Mouse (Mus musculus): ENCODE results near the gene Zfp352.
"Not testable (repeated sequence)": the region's sequence is repeated elsewhere in the genome, so short reads cannot be mapped to it uniquely, and the experiment has no call there.

Gene Zfp352

DNA sequence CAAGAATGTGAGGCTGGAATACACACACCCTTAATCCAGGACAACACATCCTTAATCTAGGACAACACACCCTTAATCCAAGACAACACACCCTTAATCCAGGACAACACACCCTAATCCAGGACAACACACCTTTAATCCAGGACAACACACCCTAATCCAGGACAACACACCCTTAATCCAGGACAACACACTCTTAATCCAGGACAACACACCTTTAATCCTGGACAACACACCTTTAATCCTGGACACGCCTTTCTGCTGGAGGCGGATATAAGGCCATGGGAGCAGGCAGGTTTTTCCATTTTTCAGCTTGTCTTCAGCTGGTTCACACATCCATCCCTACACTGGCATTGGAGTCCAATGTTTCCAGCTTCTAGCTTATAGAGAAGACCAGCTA lies at the start of gene Zfp352:
Gene Zfp352, plus strand, starts transcription at position 301 of the 400 bp plus-strand sequence.
- no peak for DNase-seq

DNA sequence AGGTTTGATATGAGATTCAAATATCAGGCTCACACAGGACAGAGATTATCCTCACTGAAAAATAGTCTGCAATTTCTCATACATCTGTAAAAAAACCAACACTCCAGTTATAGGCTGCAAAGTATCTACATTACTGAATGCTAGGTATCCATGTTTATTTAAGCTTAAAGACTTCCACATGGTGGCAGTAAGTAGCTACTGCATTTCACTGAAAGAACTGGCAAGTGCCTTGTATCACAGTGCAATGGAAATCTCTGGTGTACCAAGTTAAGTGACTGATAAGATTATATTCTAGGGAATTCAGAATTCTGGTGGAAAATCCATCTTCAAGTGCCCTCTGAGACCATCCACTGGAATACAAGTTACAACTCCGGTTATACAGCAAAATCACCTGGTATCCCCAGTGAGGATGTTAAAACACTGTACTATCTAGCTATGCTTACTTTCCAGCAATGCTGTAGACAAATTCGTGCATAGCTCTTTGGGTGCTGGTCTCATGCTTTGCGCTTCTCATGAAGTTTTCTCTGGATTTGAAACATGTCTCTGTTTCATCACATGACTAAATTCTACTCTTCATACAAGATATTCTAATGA lies 47.6 kb upstream of the Zfp352 start:
- DNase-seq = no peak

DNA sequence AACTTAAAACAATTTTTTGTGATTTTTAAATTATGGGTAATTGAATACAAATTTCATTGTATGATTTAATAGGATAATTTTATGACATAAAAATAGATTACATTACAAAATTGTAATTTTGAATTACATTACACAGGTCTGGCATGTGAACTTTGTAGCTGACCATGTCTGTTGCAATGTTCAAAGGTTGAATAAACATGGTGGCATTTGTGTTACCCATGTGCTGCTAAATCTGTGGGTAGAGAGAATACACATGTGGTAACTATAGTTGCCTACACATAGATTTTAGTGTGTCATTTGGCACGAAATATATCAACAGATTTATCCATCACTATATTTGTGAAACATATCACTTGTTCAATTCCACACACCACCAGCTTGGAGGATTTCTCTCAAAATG lies 44.6 kb upstream of the Zfp352 start:
- DNase-seq = no peak

DNA sequence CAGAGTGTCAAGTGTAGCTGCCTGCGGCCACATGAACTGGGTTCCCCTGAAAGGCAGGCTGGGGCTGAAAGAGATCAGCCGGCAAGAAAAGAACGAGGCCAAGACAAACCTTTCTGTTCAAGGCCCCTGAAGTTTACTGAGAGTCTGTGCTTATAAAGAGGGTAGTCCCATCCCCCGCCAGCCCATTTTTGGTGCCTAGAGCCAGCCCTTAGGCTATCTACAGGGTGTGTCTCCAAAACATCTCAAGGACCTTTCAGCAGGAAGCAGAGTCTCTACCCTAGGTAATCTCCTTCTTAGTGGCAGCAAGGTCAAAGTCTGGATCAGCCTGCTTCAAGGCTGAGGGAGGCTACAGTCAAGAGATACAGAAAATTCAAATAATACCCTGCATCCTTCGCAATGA lies 15.2 kb upstream of the Zfp352 start:
- DNase-seq = no peak

DNA sequence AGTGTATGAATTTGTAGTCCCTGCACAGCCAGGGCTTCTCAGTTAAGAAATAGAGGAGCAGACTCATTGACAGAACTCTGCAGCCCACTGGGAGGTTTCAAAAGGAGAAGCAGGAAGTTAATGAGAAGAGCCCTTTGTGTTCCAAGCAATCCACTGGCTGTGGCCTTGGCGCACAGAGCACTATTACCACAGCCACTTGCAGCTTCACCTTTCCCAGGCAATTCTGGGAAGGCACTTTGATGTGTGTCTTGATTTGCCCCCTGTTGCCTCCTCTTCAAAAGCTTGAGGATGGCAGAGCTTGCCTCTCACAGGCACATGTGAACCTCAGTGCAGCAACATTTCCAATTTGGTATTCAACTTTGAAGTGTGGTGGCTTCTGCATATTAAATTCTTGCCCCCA lies 7.1 kb upstream of the Zfp352 start:
- no peak for DNase-seq

DNA sequence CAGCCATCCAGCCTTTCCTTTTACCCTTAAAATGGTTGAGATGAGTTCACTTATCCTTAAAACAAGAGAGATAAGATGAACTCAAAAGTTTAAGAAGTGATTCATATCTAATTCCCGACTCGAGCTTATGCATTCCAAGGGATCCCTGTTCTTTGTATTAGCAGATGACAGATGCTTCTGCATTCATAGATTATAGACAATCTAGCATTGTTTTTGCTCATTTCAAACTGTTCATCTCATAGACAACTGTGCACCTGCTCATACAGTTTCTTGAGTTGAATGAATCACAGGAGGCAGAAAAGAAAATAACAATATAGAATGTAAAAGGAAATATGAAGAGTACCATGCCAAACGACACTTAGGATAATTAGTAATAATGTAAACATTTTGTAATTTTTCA lies 6.5 kb upstream of the Zfp352 start:
- no peak for DNase-seq

DNA sequence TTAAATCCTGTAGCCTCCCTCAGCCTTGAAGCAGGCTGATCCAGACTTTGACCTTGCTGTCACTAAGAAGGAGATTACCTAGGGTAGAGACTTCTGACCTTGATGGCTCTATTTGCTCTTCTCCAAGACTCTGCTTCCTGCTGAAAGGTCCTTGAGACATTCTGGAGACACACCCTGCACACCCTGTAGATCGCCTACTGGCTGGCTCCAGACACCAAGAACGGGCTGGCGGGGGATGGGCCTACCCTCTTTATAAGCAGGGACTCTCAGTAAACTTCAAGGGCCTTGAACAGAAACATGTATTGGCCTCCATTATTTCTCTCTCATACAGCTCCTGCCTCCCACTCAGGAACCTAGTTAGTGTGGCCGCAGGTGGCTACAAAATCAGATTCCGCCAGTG lies 17.0 kb downstream of the Zfp352 start:
- DNase-seq = not testable (repeated sequence)

DNA sequence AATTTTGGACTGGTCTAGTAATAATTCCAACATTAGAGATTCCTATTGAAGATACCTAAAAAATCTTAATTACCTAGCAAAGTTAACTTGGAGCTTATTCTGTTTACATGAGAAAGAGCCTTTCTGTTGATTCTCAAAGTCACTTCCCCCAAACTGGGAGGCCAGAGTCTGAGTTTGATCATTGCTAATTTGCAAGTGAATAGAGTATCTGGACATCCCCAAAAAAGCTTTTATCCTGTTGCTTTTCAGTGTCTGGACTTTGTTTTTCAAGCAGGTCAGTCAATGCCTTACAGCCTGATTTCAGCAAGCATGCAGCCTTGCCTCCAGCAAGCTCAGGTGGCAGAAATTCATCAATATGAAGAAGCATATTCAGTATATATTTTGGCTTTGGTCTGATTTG lies 51.2 kb downstream of the Zfp352 start:
- DNase-seq = no peak
